Mouse (Mus musculus): ENCODE data around the gene Parvg.

GRCm38 (mm10) chr15:84315276-84316046, 8.4 kb upstream of the Parvg start:
- TF ChIP-seq EP300 (IDR thresholded peaks at IDR 0.05) (peak; percentile 62), CTCF (IDR thresholded peaks at IDR 0.05) (no peak)
